Comparison of ENCODE assay signal across 13 mouse cellular contexts in genomic region chr4:104760878-104761624, GRCm38 (mm10). TPM values are rescaled to one million over a fixed set of nuclear protein-coding genes. Genes with fewer than 3 reads are reported as not detected.
DNase-seq lines count a peak whose midpoint lies in the region; ATAC-seq and TF ChIP-seq lines count a peak whose summit lies in the region.
"Had no signal": no experiment of that assay in that cellular context is flagged by ENCODE, and none has a peak within 500 bp of the region (broad histone marks: within the 10 kb centered on the region; RNA-seq: fewer than 3 reads in every experiment).

No protein-coding gene starts in this region.

- H3K27ac ChIP-seq in kidney, postnatal 0 days: no peak overlapping the region
- H3K27ac ChIP-seq in forebrain, embryonic 15.5 days (replicated peaks): no peak overlapping the region; the same call in 1 of the 2 replicates
- H3K27ac ChIP-seq: liver, embryonic 12.5 days had no signal

- no peaks in the 10 kb centered on the region for H3K9me3 ChIP-seq in kidney, postnatal 0 days (replicated peaks; ENCODE audit: low read length)
- no peaks in the 10 kb centered on the region for H3K9me3 ChIP-seq in forebrain, embryonic 15.5 days
- H3K9me3 ChIP-seq: liver, embryonic 12.5 days had no signal

- no peaks in the 10 kb centered on the region for H3K4me1 ChIP-seq in kidney, postnatal 0 days (replicated peaks; ENCODE audit: insufficient read depth, low read length)
- peaks cover 8% of the 10 kb centered on the region for H3K4me1 ChIP-seq in forebrain, embryonic 15.5 days
- H3K4me1 ChIP-seq: liver, embryonic 12.5 days; megakaryocyte, embryonic 14.5 days had no signal

- ATAC-seq in kidney, postnatal 0 days (replicated peaks; ENCODE audit: low FRiP score, low read depth): no peak
- peak; percentile 76 for ATAC-seq in forebrain, embryonic 15.5 days (replicated peaks)
- ATAC-seq: CD4-positive, CD25-positive, alpha-beta regulatory T cell, adult 4 months; liver, embryonic 12.5 days had no signal

- TF ChIP-seq CTCF in kidney, postnatal 0 days (IDR thresholded peaks at IDR 0.05; ENCODE audit: low read depth): peak; percentile 8; the same call in 1 of the 2 replicates

- H3K4me2 ChIP-seq in kidney, postnatal 0 days (ENCODE audit: low read length): no peak overlapping the region
- H3K4me2 ChIP-seq in forebrain, embryonic 15.5 days (replicated peaks): no peak overlapping the region
- H3K4me2 ChIP-seq: liver, embryonic 12.5 days had no signal

- no peak overlapping the region for H3K4me3 ChIP-seq in kidney, postnatal 0 days (replicated peaks; ENCODE audit: low read depth, low read length)
- no peak overlapping the region for H3K4me3 ChIP-seq in forebrain, embryonic 15.5 days
- H3K4me3 ChIP-seq: liver, embryonic 12.5 days; megakaryocyte, embryonic 14.5 days had no signal

- H3K9ac ChIP-seq in kidney, postnatal 0 days (ENCODE audit: low read depth, low read length): no peak overlapping the region
- H3K9ac ChIP-seq in forebrain, embryonic 15.5 days (replicated peaks): no peak overlapping the region
- H3K9ac ChIP-seq: liver, embryonic 12.5 days had no signal

- 68% methylated on average over 13 of the region's 13 CpGs for WGBS in kidney, postnatal 0 days
- 41% methylated on average over 13 of the region's 13 CpGs for WGBS in forebrain, embryonic 15.5 days

- no peaks in the 10 kb centered on the region for H3K27me3 ChIP-seq in kidney, postnatal 0 days (ENCODE audit: insufficient read depth, low read length)
- H3K27me3 ChIP-seq in forebrain, embryonic 15.5 days: no peaks in the 10 kb centered on the region
- H3K27me3 ChIP-seq: liver, embryonic 12.5 days; megakaryocyte, embryonic 14.5 days had no signal

- intact Hi-C loops in left cerebral cortex, postnatal 4 days (cut with DNase I): no loop called here

- H3K36me3 ChIP-seq in kidney, postnatal 0 days (ENCODE audit: insufficient read depth, low read length): no peaks in the 10 kb centered on the region
- H3K36me3 ChIP-seq in forebrain, embryonic 15.5 days: no peaks in the 10 kb centered on the region
- H3K36me3 ChIP-seq: liver, embryonic 12.5 days had no signal

- DNase-seq in kidney, postnatal 0 days (ENCODE audit: low spot score): no peak
- no peak for DNase-seq in kidney, adult 9 months
- DNase-seq in left cerebral cortex, postnatal 4 days: peak; percentile 10
- DNase-seq in right cerebral cortex, adult 18-20 months: peak; percentile 35
- DNase-seq in B cell, adult 2 months: no peak
- no peak for DNase-seq in cerebellum, postnatal 4 days (ENCODE audit: low spot score in 2 of 2)
- DNase-seq in urinary bladder, postnatal 4 days (ENCODE audit: low spot score in 2 of 2): no peak
- DNase-seq: cerebellum, postnatal 25 days had no signal

RNA-seq across cellular contexts. Expression of gene C8b, which starts 5.1 kb away (rescaled TPM):
- not detected in 2 replicates for polyA plus RNA-seq in kidney, postnatal 0 days (2015; fragmentation: Nextera tagmentation; extraction: Ambion mirVana)
- polyA plus RNA-seq in forebrain, embryonic 15.5 days (2015; fragmentation: Nextera tagmentation; extraction: Ambion mirVana): 0.18 TPM in 1 of 2 replicates, not detected in the other
- total RNA-seq in left cerebral cortex, postnatal 4 days (2021): under 1 TPM; 0.38 to 0.44 TPM
- polyA plus RNA-seq: CD4-positive, CD25-positive, alpha-beta regulatory T cell, adult 4 months; heart, embryonic 14.5 days had no signal

Comparison
In these comparisons a context has a peak if more than half of its experiments do, and no peak if none do; other contexts are left out.
1. DNase-seq: peak in left cerebral cortex, postnatal 4 days (single experiment) and right cerebral cortex, adult 18-20 months (single experiment); none in kidney, postnatal 0 days (single experiment), kidney, adult 9 months (single experiment), B cell, adult 2 months (0 of 2), cerebellum, postnatal 4 days (0 of 2) and urinary bladder, postnatal 4 days (0 of 2).